Mouse (Mus musculus) urinary bladder, postnatal 10 days (tissue): Measurements from ENCODE around the gene Trim2.

Source experiments
- DNase-seq: peaks from one replicate; pipeline ENCODE4 v3.0.0; 2022; ENCODE audit warnings: low spot score

Trim2 gene

DNA sequence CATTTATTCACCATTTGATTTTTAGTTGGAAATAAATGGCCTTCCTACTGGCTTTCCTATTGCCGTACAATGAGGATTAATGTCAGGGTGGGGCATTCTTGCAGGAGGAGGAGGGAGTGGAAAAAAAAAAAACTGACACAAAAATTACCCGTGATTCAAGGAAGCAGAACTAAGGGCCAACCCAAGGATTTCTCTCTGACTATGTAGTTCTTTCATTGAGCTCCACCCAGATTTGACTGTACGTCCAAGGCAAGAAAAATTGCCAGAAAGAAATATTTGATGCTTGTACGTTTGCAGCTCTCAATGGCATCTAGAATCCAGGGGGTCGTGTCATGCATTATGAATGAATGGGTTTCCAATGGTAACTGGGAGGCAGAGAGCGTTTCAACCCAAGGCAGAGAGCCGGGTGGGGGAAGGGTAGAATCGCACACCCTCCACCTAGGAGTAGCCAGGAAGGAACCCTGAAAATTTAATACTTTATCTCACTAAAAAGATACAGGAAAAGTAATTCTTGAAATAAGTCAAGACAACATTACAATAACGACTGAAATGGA lies 86.9 kb downstream of the Trim2 start:
- no peak for DNase-seq

DNA sequence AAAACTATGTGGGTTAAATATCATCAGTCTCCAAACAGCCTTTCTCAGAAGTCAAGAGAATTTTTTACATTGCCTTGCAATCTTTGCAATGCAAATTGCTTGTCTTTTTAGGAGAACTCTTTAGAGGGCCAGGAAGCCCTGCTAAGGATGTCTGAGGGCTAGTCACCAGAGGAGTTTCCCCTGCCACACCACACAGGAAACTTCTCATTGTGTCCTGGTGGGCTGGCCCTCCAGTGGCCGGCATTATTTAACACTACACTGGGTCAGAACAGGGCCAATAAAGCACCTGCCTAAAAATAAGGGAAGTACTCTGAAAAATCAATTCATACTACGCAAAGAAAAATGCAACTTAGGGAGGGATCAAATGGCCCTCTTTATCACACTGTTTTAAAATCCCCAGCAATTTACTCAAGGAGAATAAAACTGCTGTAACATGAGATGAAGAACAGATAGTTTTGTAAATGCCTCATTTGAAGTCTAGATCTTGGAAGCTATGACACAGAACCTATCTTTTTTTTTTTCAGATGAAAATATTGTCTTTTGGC lies 87.4 kb downstream of the Trim2 start:
- no peak for DNase-seq

DNA sequence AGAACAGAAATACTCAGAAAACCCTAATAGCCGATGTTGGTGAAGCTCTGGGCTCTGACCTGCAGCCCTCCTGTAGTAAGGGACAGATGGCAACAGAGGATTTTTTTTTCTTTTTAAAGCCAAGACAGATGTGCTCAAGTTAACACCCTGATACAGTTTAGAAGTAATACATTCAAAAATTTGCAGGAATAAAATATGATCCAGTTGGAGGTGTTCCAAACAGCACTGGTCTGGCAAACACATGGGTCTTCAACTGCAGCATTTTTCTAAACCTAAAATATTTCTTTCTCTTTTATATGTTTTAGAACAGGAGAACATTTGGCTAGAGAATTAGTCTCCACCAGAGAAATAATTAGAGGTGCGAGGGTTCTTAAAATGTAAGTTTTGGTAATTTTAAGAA lies 88.2 kb downstream of the Trim2 start:
- DNase-seq = no peak

DNA sequence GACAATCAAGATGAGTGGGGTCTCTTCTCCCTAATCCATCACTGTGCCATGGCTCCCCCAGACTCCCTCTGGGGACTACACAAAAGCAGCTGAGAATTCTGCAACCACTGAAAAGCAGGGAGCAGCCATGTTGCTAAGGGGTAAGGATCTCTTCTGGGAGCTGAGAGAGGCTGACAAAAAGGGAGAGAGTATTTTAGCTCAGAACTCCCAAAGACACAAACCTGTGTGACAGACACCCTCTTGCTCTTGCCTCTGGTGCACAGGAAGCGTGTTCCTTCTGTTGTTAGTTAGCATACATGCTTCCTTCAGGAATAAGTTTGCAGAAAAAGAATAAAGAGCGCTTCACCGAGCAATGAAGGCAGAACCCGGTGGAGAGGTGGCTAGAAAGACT lies 88.7 kb downstream of the Trim2 start:
- no peak for DNase-seq

DNA sequence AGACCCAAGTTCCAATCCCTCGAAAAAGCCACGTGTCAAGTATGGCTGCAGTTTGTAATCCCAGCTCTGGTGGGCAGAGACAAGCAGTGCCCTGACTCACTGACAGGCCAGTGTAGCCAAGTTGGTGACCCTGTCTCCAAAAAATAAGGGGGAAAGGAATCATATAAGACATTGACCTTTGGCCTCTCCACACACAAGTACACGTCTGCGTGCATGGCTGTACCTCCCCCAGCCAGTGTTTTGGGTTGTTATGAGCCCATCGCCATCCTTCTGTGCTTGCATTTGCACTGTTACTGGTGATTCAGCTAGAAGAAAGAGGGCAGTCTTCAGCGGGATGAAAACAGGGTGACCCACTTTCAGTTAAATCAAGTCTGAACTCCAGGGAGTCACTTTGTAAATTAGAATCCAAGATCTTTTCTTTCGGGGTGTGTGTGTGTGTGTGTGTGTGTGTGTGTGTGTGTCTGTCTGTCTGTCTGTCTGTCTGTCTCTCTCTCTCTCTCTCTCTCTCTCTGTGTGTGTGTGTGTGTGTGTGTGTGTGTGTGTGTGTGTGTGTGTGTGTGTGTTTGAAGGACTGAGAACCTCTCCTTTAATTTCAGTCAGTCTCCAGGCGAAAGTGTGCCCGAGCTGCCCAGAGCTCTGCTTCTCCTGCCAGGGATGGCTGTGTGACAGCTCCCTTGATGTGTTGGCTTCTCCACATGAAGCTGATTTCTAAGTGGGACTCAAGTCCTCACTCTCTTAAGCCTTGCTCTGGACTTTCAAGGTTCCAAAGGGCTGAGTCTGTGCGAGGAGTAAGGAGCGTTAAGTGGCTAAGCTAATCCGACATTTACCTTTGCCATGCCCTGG lies 89.3 kb downstream of the Trim2 start:
- DNase-seq = no peak

DNA sequence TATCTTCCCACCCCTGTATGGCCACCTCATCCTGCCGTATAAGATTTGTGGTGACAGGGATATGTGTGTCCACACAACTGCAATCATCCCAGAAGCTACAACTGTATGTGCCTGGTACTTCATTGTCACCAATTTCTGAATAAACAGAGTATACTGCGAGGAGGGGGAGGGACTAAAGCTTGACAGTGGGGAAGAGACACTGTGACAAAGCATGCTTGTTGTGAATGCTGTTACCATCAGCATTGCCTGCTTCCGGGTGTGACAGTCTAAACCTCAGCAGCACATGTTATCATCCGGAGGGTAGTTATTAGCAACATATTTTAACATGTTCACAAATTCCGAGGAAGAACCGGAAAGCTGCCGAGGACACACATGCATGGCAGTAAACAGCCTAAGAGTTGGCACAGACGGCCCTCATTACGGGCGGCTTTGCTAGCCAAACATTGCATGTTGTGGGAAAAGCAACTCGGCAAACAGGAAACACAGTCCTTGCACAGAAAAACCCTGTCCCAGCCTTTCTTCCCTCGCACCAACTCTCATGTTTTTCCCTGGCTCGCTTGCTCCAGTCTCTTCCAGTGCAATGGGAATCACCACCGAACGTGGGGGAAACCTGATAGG lies 90.8 kb downstream of the Trim2 start:
- DNase-seq = no peak

DNA sequence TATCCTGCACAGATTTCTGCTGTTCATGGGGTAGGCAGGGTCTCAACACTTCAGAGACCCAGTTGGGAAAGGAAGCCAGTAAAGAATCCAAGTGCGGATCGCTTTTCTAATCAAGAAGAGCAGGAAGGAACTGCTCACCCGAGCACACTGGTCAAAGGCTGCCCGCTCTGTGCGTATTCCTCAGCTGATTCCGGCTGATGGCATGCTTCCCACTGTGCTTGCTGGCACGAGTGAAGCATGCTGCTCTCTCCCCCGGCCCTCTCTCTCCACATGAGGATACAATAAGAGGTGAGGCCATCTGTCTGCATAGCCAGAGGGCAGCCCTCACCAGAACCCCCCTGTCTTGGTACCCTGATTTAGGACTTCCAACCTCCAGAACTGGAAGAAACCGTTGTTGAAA lies 91.4 kb downstream of the Trim2 start:
- no peak for DNase-seq

DNA sequence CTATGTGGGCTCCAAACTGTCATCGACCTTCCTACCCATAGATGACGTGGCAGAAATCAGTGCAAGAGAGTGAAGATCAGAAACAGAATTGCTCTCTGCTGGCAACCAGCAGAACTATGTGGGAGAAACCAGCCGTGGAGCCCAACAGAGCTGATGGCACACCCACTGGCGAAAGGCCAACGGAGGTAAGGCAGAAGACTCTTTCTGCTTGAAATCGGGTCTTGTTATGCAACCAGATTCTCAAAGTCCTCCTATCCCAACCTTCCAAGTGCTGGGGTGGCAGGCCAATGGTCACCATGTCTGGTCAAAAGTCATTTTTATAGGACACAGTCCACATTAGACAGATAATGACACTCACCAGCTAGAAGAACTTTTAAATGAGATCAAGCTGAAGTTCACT lies 92.2 kb downstream of the Trim2 start:
- no peak for DNase-seq

DNA sequence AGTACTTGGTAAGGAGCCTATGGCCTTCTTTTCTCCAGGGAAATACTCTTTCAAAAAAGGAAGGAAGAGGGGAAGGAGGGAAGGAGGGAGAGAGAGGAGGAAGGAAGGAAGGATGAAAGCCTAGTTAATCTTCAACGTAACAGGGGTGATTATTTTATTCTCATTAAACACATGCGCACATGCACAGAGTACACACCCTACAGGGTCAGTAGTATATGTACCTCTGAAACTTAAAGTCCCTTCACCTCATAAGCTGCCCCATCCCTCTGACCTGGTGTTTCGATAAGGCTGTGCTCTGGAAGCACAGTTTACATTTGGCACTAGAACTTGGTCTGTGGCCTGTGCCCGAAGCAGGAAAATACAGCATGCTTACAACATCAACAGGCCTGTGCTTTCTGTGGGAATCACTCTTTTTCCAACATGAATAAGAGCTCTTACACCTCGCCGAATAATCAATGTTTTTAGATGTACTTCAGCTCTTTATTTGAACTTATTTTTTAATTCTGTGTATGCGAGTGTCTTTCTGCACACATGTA lies 95.3 kb downstream of the Trim2 start:
- DNase-seq = no peak

DNA sequence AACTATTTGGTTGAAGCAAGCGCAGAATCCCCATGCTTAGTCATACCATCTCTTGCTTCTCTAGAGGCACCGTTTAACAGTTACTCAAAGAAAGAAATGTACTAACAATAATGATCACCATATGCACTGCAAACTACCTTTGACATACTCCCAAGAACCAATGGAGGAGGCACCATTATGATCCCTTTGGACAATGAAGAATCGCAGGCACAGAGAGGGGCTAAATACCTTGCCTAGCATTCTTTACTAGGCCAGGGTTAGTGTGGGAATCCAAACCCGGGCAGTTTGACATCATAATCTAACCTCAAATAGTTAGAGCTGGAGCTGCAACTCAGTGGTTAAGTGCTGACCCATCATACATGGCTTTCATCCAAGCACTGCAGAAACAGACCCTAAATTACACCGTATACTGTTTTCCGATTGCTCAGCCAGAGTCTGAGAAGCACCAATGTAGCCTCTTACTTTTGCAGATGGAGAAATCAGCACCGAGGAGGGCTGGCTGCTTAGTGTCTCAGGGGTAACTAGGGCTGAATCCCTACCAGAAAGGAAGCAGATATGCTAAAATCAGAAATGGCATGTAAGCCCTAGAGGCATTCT lies 97.7 kb downstream of the Trim2 start:
- no peak for DNase-seq

DNA sequence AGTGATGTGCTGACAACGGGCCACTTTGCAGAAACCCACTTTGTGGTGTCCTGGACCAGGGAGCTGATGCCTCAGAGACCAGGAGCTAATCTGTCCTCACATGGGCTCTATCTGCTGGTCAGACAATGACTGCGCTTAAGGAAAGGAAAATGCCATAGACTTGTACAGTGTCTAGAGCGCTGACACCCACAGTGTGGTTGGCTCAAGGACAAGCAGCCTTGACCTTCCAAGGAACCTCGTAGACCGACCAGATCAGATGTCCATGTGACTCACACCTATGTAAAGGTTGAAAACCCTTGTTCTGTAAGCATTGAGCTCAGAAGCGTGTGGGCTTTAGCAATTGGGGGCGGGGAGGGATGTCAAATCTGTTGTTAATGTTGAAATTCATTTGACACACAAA lies 98.2 kb downstream of the Trim2 start:
- DNase-seq = no peak

DNA sequence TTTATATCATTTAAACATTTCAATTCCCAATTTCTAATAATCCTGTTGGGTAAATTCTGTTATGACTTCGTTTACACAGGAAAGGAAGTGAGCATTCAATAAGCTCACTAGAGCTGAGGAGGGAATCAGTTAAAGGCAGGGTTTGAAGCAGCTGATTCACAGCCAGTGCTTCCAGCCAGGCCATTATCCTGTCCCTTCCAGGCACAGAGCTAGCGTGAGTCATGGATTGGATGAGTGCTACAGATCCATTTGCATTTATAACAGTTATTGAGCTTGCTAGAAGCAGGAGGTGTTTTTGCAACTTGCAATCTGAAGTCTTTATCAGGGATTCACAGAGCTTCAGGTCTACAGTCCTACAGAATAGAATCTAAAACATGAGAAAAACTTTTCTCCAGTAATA lies 99.3 kb downstream of the Trim2 start:
- DNase-seq = no peak

DNA sequence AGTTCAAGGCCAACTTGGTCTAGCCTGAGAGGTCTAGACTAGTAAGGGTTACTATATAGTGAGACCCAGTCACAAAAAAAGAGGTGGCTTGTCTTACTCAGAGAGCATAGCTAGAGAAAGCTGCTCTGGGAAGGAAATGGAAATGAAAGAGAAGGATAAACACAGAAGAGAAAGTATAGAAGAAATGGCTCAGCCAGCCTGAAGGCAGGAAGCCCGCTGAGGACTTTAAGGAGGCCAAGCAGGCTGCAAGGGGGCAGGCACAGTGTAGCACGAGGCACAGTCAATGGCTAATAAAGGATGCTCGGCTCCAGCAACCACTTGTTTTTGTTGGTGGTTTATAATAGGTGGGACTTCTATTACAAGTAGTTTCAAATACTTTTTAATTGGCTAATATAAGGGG lies 100.6 kb downstream of the Trim2 start:
- DNase-seq = no peak

DNA sequence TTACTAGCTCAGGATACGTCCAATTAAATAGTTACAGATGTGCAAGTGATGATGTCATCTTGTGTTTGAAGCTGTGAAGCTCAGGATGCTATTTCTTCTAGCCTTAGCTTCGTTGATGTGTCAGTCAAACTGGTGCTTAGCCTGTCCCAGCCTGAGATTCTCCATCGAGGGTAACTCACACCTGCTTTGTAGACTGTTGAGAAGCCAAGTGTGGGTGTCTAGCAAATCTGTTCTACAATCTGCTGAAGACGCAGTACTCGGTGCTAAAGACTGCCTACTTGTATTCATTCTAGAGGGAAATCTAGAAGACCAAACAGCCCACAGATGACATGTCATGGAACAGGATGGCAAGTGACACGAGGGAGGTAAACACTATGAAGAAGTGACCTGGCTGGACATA lies 101.0 kb downstream of the Trim2 start:
- no peak for DNase-seq

DNA sequence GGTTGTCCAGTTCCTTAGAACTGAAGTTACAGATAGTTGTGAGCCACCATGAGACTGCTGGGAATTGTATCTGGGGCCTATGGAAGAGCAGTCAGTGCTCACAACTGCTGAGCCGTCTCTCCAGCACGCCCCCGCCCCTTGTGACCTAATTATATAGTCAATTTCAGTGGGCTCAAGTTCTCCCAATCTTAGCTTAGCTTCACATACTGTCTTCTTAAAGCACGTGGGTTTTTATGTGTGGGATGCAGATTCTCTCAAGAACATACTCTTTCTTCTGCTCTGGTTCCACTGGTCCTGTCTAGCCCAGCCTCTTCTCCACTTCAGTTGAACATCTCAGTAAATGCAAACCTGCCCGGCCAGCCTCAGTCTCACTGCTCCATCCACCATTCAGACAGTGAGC lies 102.0 kb downstream of the Trim2 start:
- DNase-seq = no peak

DNA sequence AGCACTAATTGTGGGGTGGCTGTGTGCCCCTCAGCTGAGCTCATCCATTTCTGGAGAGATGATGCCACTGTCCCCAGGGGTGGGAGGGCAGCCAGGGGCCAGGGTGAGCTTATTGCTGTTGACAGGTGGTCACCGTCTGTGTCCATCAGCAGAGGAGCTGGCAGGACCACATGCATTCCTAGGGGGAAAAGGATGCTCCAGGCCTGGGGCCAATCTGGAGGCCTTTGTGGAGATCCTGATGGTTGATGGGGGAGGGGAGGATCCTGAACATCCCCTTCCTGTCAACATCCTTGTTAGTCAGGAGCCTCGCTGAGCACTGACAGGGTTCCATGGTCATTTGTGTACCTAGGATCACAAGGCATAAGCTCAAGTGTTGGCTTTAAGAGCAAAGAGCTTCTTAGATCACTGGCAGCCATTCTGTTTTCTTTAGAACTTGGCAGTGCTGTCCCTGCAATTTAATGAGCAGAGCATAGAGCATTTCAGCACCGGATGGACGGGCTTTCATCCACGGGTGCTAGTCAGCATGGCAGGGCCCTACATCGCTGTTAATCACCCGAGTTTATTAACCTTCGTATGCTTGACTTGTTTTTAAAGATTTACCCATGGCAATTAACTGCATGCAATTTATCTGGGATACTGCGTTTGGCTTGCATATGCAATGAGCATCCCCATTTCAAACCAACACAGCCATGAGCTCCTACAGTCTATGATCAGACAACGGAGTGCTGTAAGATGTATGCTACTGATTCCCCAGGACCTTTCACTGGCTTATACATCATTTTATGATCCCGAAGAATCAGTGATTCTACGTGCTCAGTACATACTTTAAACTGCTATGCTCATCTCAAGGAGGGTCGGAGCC lies 105.9 kb downstream of the Trim2 start:
- DNase-seq = no peak

DNA sequence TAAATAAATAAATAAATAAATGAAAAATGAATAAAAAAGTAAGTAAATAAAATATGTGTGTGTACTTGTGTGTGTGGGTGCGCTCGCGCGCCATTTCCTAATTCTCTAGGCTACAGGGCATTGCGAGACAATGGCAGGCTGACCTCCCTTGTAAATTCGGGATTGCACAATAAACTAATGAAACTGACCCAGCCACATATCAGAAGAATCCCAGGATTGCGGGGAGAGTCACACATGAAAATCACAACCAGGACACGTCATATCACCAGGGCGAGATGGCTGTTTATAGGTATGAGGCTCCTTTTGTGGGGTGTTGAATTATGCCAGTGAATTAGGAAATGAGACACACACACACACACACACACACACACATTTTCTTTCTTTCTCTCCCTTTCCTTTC lies 107.2 kb downstream of the Trim2 start:
- no peak for DNase-seq

DNA sequence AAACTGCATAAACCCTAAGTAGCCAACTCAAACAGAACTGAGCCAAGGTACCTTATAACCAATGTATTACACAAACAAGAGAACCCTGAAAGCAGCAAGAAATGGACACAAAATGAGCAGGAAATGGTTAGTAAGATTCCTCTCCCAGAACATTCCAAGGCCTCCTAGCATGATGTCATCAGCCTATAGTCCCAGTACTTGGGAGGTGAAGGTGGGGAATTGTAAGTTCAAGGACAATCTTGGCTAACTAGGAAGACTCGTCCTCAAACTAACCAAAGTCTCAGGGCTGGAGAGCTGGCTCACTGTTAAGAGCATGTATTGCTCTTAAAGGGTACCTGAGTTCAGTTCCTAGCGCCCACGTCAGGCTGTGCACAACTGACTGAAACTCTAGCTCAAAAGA lies 108.4 kb downstream of the Trim2 start:
- no peak for DNase-seq

DNA sequence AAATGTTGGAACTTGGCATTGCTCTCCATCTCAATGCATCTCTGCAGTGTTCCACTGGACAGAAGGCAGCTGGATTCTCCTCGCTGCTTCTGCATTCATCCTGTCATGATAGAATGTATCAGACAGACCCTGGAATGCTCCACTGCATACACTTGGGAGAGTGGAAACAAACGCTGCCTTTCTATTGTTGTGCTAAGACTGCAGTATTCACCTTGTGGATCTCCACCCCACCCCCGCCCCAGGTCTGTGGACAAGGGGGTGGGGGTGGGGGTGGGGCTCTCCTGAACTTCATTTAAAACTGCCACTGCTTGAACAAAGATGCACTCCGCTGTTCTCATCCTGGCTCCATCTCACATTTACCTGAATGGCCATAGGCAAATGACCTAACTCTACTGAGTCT lies 112.8 kb downstream of the Trim2 start:
- DNase-seq = no peak

DNA sequence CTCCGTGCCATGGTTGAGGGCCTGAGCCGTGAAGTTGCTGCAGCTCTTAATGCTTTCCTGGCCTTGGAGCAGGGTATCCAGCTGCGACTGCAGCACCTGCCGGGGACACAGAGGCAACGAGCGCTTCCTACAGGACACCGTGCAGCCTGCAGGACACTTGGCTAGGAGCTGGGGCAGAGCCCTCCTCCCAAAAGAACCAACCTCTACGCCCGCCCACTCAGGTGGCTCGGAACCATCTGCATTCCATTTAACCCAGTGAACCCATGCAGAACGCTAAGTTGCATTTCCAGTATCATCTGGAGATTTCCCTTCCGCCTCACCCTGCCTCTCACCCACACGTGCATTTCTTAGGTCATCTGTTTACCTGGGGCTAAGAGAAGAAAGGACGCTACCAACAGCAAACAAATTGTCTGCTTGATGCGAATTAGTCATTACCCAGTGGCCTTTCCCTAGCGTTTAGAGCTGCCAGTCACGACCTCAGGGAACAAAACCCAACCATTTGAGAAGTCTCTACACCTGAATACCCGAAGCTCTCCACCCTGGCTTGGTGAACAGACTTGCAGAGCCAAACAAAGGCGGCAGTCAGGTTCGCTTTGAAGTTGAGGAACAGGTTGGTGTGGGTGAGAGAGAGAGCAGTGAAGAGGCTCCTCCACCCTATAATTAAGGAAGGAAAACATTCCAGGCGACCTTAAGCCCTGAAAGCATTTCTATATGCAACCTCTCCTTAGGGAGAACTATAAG lies 115.4 kb downstream of the Trim2 start:
- no peak for DNase-seq

DNA sequence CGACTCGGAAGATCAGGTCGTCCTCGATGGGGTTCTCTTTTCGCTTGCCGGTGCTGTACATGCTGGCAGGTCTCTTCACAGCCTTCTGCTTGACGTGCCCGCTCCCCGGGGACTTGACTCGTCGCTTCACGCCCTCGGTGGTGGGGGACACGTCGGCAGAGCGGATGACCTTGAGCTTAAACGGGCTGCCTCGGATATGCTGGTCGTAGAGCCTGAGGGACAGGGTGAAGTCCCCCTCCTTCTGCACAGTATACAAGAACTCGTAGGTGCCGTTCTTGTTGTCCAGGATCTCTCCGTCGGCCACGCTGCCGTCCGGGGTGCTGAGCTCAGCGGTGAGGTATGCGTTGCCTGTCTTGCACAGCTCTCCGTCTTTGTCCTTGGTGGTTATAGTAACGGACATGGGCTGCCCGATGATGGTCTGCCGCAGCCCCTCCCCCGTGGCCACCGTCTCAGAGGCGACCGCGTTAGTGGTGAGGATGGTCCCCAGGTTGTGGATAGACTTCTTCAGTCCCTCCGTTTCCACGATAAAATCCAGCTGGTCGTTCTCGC lies 116.1 kb downstream of the Trim2 start:
- DNase-seq = no peak
